Mouse (Mus musculus) ES-E14 (cell line): ENCODE data around the gene Stard7. TPM values are rescaled to one million over a fixed set of nuclear protein-coding genes. Genes with fewer than 3 reads are reported as not detected.

Source experiments
- DNase-seq: peaks from one replicate; pipeline ENCODE4 v3.0.0-alpha.2; 2013; ENCODE audit warnings: low read depth, low spot score
- H3K27ac ChIP-seq: 2 replicates; pipeline ENCODE4 v1.5.1; 2012; ENCODE audit warnings: low read depth, mild to moderate bottlenecking, low read length, moderate library complexity, mixed read lengths; ENCODE audit not compliant: poor library complexity, insufficient read depth, severe bottlenecking
- H3K36me3 ChIP-seq: 2 replicates; pipeline ENCODE4 v1.6.1; 2012; ENCODE audit warnings: mild to moderate bottlenecking, low read length, moderate library complexity, mixed read lengths; ENCODE audit not compliant: control insufficient read depth, poor library complexity, insufficient read depth, severe bottlenecking
- H3K4me1 ChIP-seq, 2 experiments: fragments of 150-350 bp in 1 of 2; sonication (generic) in 1 of 2; 2 replicates each; pipeline ENCODE4 v1.6.1; 2012; ENCODE audit warnings: low read length in 2 of 2, mild to moderate bottlenecking in 1 of 2, mixed read lengths in 1 of 2; ENCODE audit not compliant: control insufficient read depth in 2 of 2, insufficient read depth in 2 of 2, poor library complexity in 1 of 2
- H3K4me3 ChIP-seq, 2 experiments: fragments of 150-350 bp in 1 of 2; sonication (generic) in 1 of 2; 2 replicates each; pipeline ENCODE4 v1.5.1; 2012; ENCODE audit warnings: low read length in 2 of 2, low read depth in 1 of 2, mild to moderate bottlenecking in 1 of 2, mixed read lengths in 1 of 2; ENCODE audit not compliant: insufficient read depth in 1 of 2, poor library complexity in 1 of 2, severe bottlenecking in 1 of 2
- H3K9ac ChIP-seq: 2 replicates; pipeline ENCODE4 v1.6.1; 2012; ENCODE audit warnings: low read depth, mild to moderate bottlenecking, low read length, mixed read lengths; ENCODE audit not compliant: poor library complexity, insufficient read depth, severe bottlenecking
- H3K9me3 ChIP-seq: fragments of 150-350 bp; sonication (generic); 2 replicates; pipeline ENCODE4 v1.6.1; 2012; ENCODE audit warnings: low read depth, mild to moderate bottlenecking, low read length; ENCODE audit not compliant: control insufficient read depth, insufficient read depth
- CHD2 ChIP-seq: IDR thresholded peaks from 2 replicates; pipeline ENCODE4 v1.6.1; 2014; ENCODE audit warnings: mild to moderate bottlenecking, low read depth, low read length, inconsistent platforms
- HCFC1 ChIP-seq: IDR thresholded peaks from 2 replicates; pipeline ENCODE4 v1.6.1; 2012; ENCODE audit warnings: low read length, inconsistent platforms, borderline replicate concordance; ENCODE audit not compliant: insufficient read depth
- MAFK ChIP-seq: IDR thresholded peaks from 2 replicates; pipeline ENCODE4 v1.6.1; 2014; ENCODE audit warnings: mild to moderate bottlenecking, low read depth, low read length, inconsistent platforms; ENCODE audit not compliant: insufficient read depth
- ZC3H11A ChIP-seq: IDR thresholded peaks from 2 replicates; pipeline ENCODE4 v1.6.1; 2012; ENCODE audit warnings: low read depth, mild to moderate bottlenecking, inconsistent platforms, low read length, borderline replicate concordance
- ZNF384 ChIP-seq: IDR thresholded peaks from 2 replicates; pipeline ENCODE4 v1.6.1; 2012; ENCODE audit warnings: low read depth, low read length, inconsistent platforms
- in situ Hi-C, 2 experiments: fragments of 600-800 bp; cut with MboI; formaldehyde crosslinking; loops; one replicate each; pipeline ENCODE4 v1.15.1; 2025; ENCODE audit warnings: low sequenced_read_pairs in 2 of 2, inconsistent platforms in 1 of 2; ENCODE audit not compliant: unreplicated experiment in 2 of 2
- total RNA-seq: library from RNA; depleted of rRNA; stranded (reverse); fragments of 300-350 nt; gene quantifications from 2 replicates; pipeline ENCODE4 v1.2.3, GENCODE M21; 2012; rRNA removed

Gene Stard7
- total RNA-seq, 1 experiment = 40.7 TPM

GRCm38 (mm10) chr2:127341159-127341558 lies 71.1 kb downstream of the Stard7 start:
- Histone ChIP-seq H3K36me3 (no peaks in the 10 kb centered on the region), H3K9me3 (no peaks in the 10 kb centered on the region), H3K27ac (no peak overlapping the region), H3K9ac (no peak overlapping the region), H3K4me3 (no peak overlapping the region), H3K4me1 (no peaks in the 10 kb centered on the region)
- in situ Hi-C loops = no loop called here
- no peak for DNase-seq
- TF ChIP-seq HCFC1 (no peak), CHD2 (no peak), ZNF384 (no peak), ZC3H11A (no peak), MAFK (no peak)

GRCm38 (mm10) chr2:127346334-127346733 lies 76.3 kb downstream of the Stard7 start:
- in situ Hi-C loops = no loop called here

GRCm38 (mm10) chr2:127347147-127347985 lies 77.3 kb downstream of the Stard7 start:
- H3K9ac ChIP-seq = no peak overlapping the region
- no peak for TF ChIP-seq MAFK
- TF ChIP-seq HCFC1 = no peak
- no peak for TF ChIP-seq ZNF384
- TF ChIP-seq CHD2 = no peak
- no peak for TF ChIP-seq ZC3H11A
- H3K27ac ChIP-seq = no peak overlapping the region
- H3K9me3 ChIP-seq = no peaks in the 10 kb centered on the region
- DNase-seq = no peak
- in situ Hi-C loops = no loop called here
- H3K4me1 ChIP-seq = no peaks in the 10 kb centered on the region
- H3K36me3 ChIP-seq = no peaks in the 10 kb centered on the region
- H3K4me3 ChIP-seq = no peak overlapping the region

More at GRCm38 (mm10) chr2:127346334-127346733, 76.3 kb downstream of the Stard7 start:
- Histone ChIP-seq H3K9me3 (no peaks in the 10 kb centered on the region), H3K27ac (no peak overlapping the region), H3K9ac (no peak overlapping the region), H3K4me1 (no peaks in the 10 kb centered on the region), H3K36me3 (no peaks in the 10 kb centered on the region), H3K4me3 (no peak overlapping the region)
- DNase-seq = no peak
- no peak for TF ChIP-seq ZC3H11A
- no peak for TF ChIP-seq HCFC1
- TF ChIP-seq ZNF384 = no peak
- TF ChIP-seq MAFK = no peak
- TF ChIP-seq CHD2 = no peak

Other genes with a start within 250 kb of the Stard7 start
- 6.0 and 11.6 TPM in 2 replicates for gene Blvra, start 199.6 kb upstream of the Stard7 start, total RNA-seq
- 45.9 and 47.4 TPM in 2 replicates for gene Ncaph, start 136.3 kb upstream of the Stard7 start, total RNA-seq
- gene Itpripl1, start 126.8 kb upstream of the Stard7 start, total RNA-seq = 14.1 and 20.0 TPM in 2 replicates
- 1.8 and 1.9 TPM in 2 replicates for gene 1810024B03Rik, start 61.9 kb upstream of the Stard7 start, total RNA-seq
- 147 and 181 TPM in 2 replicates for gene Snrnp200, start 61.8 kb upstream of the Stard7 start, total RNA-seq
- 71.2 and 86.2 TPM in 2 replicates for gene Ciao1, start 22.4 kb upstream of the Stard7 start, total RNA-seq
- 17.5 and 18.9 TPM in 2 replicates for gene Tmem127, start 22.3 kb upstream of the Stard7 start, total RNA-seq
- 1.1 and 1.8 TPM in 2 replicates for gene Dusp2, start 65.9 kb downstream of the Stard7 start, total RNA-seq
- gene Astl, start 68.4 kb downstream of the Stard7 start, total RNA-seq = not detected in 2 replicates
- gene Adra2b, start 93.0 kb downstream of the Stard7 start, total RNA-seq = 0.90 and 1.5 TPM in 2 replicates
- 26.4 and 27.3 TPM in 2 replicates for gene Gpat2, start 155.0 kb downstream of the Stard7 start, total RNA-seq
- 6.6 and 8.7 TPM in 2 replicates for gene Fahd2a, start 174.3 kb downstream of the Stard7 start, total RNA-seq